Mouse (Mus musculus): ENCODE data around the gene Gsk3b. TPM values are rescaled to one million over a fixed set of nuclear protein-coding genes. Genes with fewer than 3 reads are reported as not detected.
A peak's percentile ranks its signal among the peaks of the same experiment; 100 is the strongest.

Gene Gsk3b
- polyA plus RNA-seq, 1 experiment from 2014 or later, result 43.0 TPM

DNA sequence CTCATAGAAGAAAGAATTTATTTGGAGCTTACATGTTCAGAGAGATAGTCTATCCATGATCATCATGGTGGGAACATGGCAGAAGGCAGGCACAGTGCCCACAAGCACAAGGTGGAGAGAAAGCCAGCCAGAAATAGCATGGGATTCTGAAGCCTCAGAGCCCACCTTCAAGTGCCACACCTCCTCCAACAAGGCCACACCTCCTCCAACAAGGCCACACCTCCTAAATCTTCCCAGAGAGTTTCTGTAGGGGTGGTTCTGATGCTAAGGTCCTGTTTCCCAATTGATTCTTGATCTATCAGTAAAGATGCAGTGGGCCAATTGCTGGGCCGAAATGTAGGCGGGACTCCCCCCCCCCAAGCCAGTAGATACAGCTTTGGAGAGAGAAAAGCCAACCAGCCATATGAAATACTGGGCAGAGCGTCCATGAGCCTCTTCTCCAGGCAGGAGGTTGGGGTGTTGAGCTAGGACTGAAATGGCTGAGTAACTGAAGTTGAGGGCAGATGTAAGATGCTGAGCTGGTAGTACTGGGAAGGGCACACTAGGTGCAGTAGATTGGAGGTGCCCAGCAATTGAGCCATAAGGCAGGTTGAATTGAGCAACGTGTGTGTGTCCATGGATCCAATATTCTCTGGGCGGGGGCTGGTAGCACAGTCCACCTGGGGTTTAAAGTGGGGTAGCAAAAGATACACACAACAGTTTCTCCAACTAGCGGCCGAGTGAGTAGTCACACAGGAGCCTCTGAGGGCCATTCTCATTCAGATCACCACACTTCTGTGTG lies 76.2 kb downstream of the Gsk3b start:
- H3K9me3 ChIP-seq (ENCODE audit: low read length), result no peaks in the 10 kb centered on the region
- ATAC-seq (no peak), DNase-seq (ENCODE audit: low spot score) (no peak)
- 92% methylated on average over 7 of the region's 7 CpGs for WGBS
- no peaks in the 10 kb centered on the region for H3K36me3 ChIP-seq (ENCODE audit: insufficient read depth, low read length)
- TF ChIP-seq EP300 (IDR thresholded peaks at IDR 0.05) (no peak), CTCF (IDR thresholded peaks at IDR 0.05) (no peak)
- no peaks in the 10 kb centered on the region for H3K4me1 ChIP-seq (ENCODE audit: insufficient read depth, low read depth, low read length)
- H3K9ac ChIP-seq (replicated peaks; ENCODE audit: low read depth), result no peak overlapping the region
- H3K27ac ChIP-seq (ENCODE audit: low read length), result no peak overlapping the region
- no peak overlapping the region for H3K4me3 ChIP-seq (ENCODE audit: low read depth, low read length)
- no peaks in the 10 kb centered on the region for H3K27me3 ChIP-seq (replicated peaks; ENCODE audit: insufficient read depth, low read length)
- H3K4me2 ChIP-seq (replicated peaks; ENCODE audit: low read depth, low read length), result no peak overlapping the region

DNA sequence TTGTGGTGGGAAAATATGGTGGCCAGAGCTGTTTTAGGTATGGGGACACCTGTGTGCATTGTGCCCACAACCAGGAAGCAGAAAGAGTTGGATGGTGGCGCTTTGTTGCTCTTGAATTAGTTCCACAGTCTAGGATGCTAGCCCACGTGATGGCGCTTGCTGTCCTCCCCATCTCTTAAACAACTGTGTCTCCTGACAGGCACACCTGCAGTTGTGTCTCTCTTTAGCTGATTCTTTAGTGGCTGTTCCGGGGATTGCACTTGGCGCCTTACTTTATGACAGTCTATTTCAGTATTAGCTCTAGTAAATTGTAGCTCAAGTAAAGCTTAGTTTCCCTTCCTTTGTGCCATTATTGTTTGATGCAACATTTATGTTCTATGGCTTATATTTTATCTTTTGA lies 80.2 kb downstream of the Gsk3b start:
- Histone ChIP-seq H3K27ac (ENCODE audit: low read length) (no peak overlapping the region), H3K27me3 (replicated peaks; ENCODE audit: insufficient read depth, low read length) (no peaks in the 10 kb centered on the region), H3K9me3 (ENCODE audit: low read length) (no peaks in the 10 kb centered on the region), H3K4me3 (ENCODE audit: low read depth, low read length) (no peak overlapping the region), H3K36me3 (ENCODE audit: insufficient read depth, low read length) (peaks cover 7% of the 10 kb centered on the region; the same call in 1 of the 2 replicates), H3K4me2 (replicated peaks; ENCODE audit: low read depth, low read length) (no peak overlapping the region), H3K9ac (replicated peaks; ENCODE audit: low read depth) (no peak overlapping the region), H3K4me1 (ENCODE audit: insufficient read depth, low read depth, low read length) (no peaks in the 10 kb centered on the region)
- DNase-seq (ENCODE audit: low spot score), result no peak
- WGBS, result 93% methylated on average over 5 of the region's 5 CpGs
- no peak for TF ChIP-seq CTCF (IDR thresholded peaks at IDR 0.05)
- TF ChIP-seq EP300 (IDR thresholded peaks at IDR 0.05), result no peak
- no peak for ATAC-seq

DNA sequence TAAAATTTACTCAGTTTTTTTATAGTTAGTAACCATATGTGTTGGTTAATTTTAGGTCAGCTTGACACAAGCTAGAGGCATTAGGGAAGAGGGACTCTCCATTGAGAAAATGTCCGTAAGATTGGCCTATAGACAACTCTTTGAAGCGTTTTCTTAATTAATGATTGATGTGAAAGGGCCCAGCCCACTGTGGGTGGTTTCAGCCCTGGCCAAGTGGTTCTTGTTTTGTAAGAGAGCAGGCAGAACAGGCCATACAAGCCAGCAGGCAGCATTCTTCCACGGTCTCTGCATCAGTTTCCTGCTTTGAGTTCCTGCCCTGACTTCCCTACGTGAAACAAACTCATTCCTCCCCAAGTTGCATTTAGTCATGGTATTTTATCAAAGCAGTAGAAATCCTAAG lies 90.3 kb downstream of the Gsk3b start:
- no peak overlapping the region for H3K27ac ChIP-seq (ENCODE audit: low read length)
- H3K4me3 ChIP-seq (ENCODE audit: low read depth, low read length), result no peak overlapping the region
- H3K27me3 ChIP-seq (replicated peaks; ENCODE audit: insufficient read depth, low read length), result no peaks in the 10 kb centered on the region
- 68% methylated on average over 4 of the region's 4 CpGs for WGBS
- no peak overlapping the region for H3K9ac ChIP-seq (replicated peaks; ENCODE audit: low read depth)
- no peaks in the 10 kb centered on the region for H3K36me3 ChIP-seq (ENCODE audit: insufficient read depth, low read length)
- DNase-seq (ENCODE audit: low spot score), result no peak
- no peaks in the 10 kb centered on the region for H3K9me3 ChIP-seq (ENCODE audit: low read length)
- H3K4me2 ChIP-seq (replicated peaks; ENCODE audit: low read depth, low read length), result no peak overlapping the region
- TF ChIP-seq EP300 (IDR thresholded peaks at IDR 0.05) (no peak), CTCF (IDR thresholded peaks at IDR 0.05) (no peak)
- ATAC-seq, result no peak
- no peaks in the 10 kb centered on the region for H3K4me1 ChIP-seq (ENCODE audit: insufficient read depth, low read depth, low read length)

DNA sequence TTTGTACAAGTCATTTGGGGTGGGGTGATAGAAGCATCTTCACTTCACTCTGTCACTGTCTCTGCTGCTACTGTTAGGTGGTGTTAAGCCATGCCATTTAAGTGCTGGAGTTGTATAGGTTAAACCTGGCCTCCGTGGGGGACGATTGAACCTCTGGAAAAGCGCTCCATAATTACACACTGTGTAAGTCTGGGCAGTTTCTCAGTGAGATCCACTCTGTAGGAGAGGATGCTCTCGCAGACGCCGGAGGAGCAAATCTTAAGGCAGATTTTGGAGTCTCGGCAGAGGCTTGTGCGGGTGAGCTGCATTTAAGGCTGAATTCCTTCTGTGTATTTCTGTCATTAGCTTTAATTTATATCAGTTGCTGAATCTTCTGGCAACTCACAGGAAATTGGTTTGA lies 92.6 kb downstream of the Gsk3b start:
- H3K9ac ChIP-seq (replicated peaks; ENCODE audit: low read depth), result no peak overlapping the region
- H3K4me2 ChIP-seq (replicated peaks; ENCODE audit: low read depth, low read length), result no peak overlapping the region
- no peak for DNase-seq (ENCODE audit: low spot score)
- H3K9me3 ChIP-seq (ENCODE audit: low read length), result no peaks in the 10 kb centered on the region
- H3K27ac ChIP-seq (ENCODE audit: low read length), result no peak overlapping the region
- no peaks in the 10 kb centered on the region; the same call in 1 of the 2 replicates for H3K4me1 ChIP-seq (ENCODE audit: insufficient read depth, low read depth, low read length)
- ATAC-seq, result no peak
- WGBS, result 93% methylated on average over 8 of the region's 8 CpGs
- no peaks in the 10 kb centered on the region for H3K36me3 ChIP-seq (ENCODE audit: insufficient read depth, low read length)
- H3K4me3 ChIP-seq (ENCODE audit: low read depth, low read length), result no peak overlapping the region
- no peaks in the 10 kb centered on the region for H3K27me3 ChIP-seq (replicated peaks; ENCODE audit: insufficient read depth, low read length)
- no peak for TF ChIP-seq CTCF (IDR thresholded peaks at IDR 0.05)
- TF ChIP-seq EP300 (IDR thresholded peaks at IDR 0.05), result no peak

DNA sequence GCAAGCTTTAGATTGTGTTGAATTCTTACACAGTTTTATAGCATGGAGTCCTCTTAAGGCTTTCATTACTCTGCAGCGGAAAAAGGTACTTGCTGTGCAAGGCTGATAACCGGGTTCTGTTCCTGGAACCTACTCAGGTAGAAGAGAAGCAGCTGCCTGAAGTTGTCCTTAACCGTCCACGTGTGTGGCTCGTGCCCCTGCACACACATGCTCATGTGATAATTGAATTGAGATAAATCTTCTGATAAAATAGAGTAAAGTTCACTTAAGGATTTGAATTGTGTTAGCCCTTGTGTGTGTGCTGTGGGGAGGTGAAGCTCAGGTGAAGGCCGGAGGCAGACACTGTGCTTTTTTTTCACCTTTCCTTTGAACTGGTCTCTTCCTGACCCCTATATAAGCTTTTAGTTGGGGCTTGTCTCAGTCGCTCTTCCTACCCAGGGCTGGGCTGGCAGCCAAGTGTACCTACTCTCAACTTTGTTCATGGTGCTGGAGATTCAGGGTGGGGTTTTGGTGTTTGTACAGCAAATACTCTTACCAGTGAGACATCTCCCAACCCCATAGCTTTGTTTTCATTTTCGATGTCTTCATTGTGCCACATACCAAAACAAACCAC lies 96.0 kb downstream of the Gsk3b start:
- ATAC-seq, result peak; percentile 14; the same call in 1 of the 2 replicates
- no peaks in the 10 kb centered on the region; the same call in 1 of the 2 replicates for H3K4me1 ChIP-seq (ENCODE audit: insufficient read depth, low read depth, low read length)
- DNase-seq (ENCODE audit: low spot score), result peak; percentile 23
- no peaks in the 10 kb centered on the region for H3K27me3 ChIP-seq (replicated peaks; ENCODE audit: insufficient read depth, low read length)
- H3K9ac ChIP-seq (replicated peaks; ENCODE audit: low read depth), result no peak overlapping the region
- no peaks in the 10 kb centered on the region for H3K9me3 ChIP-seq (ENCODE audit: low read length)
- no peak overlapping the region for H3K4me3 ChIP-seq (ENCODE audit: low read depth, low read length)
- H3K36me3 ChIP-seq (ENCODE audit: insufficient read depth, low read length), result no peaks in the 10 kb centered on the region
- no peak overlapping the region for H3K4me2 ChIP-seq (replicated peaks; ENCODE audit: low read depth, low read length)
- H3K27ac ChIP-seq (ENCODE audit: low read length), result no peak overlapping the region; the same call in 1 of the 2 replicates
- TF ChIP-seq CTCF (IDR thresholded peaks at IDR 0.05), result no peak
- no peak for TF ChIP-seq EP300 (IDR thresholded peaks at IDR 0.05)
- WGBS, result 51% methylated on average over 8 of the region's 8 CpGs

DNA sequence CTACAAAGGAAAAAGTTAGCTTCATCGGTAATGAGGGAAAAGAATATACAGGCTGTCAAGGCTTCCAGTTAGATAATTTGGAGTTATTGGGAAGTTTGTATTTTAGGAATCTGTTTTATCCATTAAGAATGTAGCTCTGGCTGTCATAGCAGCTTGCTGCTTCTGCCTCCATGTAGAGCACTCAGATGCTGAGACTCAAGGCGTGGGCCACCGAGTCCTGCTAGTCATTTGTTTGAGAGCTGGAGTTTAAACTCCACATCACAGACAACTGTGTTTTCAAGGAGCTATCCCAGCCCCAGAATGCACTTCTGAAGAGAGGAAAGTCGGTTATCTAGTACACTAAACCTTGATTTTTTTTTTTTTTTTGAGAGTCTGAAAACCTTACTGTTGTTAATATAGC lies 101.2 kb downstream of the Gsk3b start:
- 77% methylated on average over 4 of the region's 4 CpGs for WGBS
- Histone ChIP-seq H3K27me3 (replicated peaks; ENCODE audit: insufficient read depth, low read length) (no peaks in the 10 kb centered on the region), H3K9me3 (ENCODE audit: low read length) (no peaks in the 10 kb centered on the region), H3K4me2 (replicated peaks; ENCODE audit: low read depth, low read length) (no peak overlapping the region), H3K9ac (replicated peaks; ENCODE audit: low read depth) (no peak overlapping the region), H3K4me3 (ENCODE audit: low read depth, low read length) (no peak overlapping the region), H3K27ac (ENCODE audit: low read length) (no peak overlapping the region), H3K4me1 (ENCODE audit: insufficient read depth, low read depth, low read length) (no peaks in the 10 kb centered on the region), H3K36me3 (ENCODE audit: insufficient read depth, low read length) (0 out of 2 replicates have a peak, but pooled peaks cover 10% of the 10 kb centered on the region)
- ATAC-seq (no peak), DNase-seq (ENCODE audit: low spot score) (no peak)
- TF ChIP-seq CTCF (IDR thresholded peaks at IDR 0.05) (no peak), EP300 (IDR thresholded peaks at IDR 0.05) (no peak)

Measured in lung, postnatal 0 days (tissue).